Mouse (Mus musculus) c-Kit-positive CD71-positive TER-119-negative erythroid progenitor cells, embryonic 14.5 days (primary cell): ENCODE results near the gene Wdr26.

Source experiments
- DNase-seq: peaks from one replicate; pipeline ENCODE4 v3.0.0-alpha.2; 2013; ENCODE audit warnings: low read depth

Wdr26 gene

GRCm38 (mm10) chr1:181211920-181212633, at the start of gene Wdr26:
Wdr26 (minus strand) TSS chr1:181212001.
- DNase-seq = peak; percentile 71

GRCm38 (mm10) chr1:181260949-181261696, 49.3 kb upstream of the Wdr26 start:
- peak; percentile 63 for DNase-seq

- no peak for DNase-seq
These were observed 48.6 kb upstream of the Wdr26 start for GRCm38 (mm10) chr1:181260422-181260821.

- no peak for DNase-seq
These were observed 48.0 kb upstream of the Wdr26 start for GRCm38 (mm10) chr1:181259626-181260410.

GRCm38 (mm10) chr1:181259056-181259455, 47.3 kb upstream of the Wdr26 start:
- no peak for DNase-seq

- no peak for DNase-seq
These were observed 46.8 kb upstream of the Wdr26 start for GRCm38 (mm10) chr1:181258616-181259015.

- DNase-seq = no peak
These were observed 46.1 kb upstream of the Wdr26 start for GRCm38 (mm10) chr1:181257585-181258555.

GRCm38 (mm10) chr1:181256689-181257584, 45.1 kb upstream of the Wdr26 start:
- peak; percentile 92 for DNase-seq

- no peak for DNase-seq
These were observed 44.3 kb upstream of the Wdr26 start for GRCm38 (mm10) chr1:181255891-181256688.

GRCm38 (mm10) chr1:181255450-181255849, 43.6 kb upstream of the Wdr26 start:
- no peak for DNase-seq

- DNase-seq = no peak
These were observed 39.8 kb upstream of the Wdr26 start for GRCm38 (mm10) chr1:181251624-181252023.

- DNase-seq = no peak
These were observed 39.2 kb upstream of the Wdr26 start for GRCm38 (mm10) chr1:181250961-181251360.

- DNase-seq = no peak
These were observed 37.7 kb upstream of the Wdr26 start for GRCm38 (mm10) chr1:181249537-181249936.

GRCm38 (mm10) chr1:181247175-181247574, 35.4 kb upstream of the Wdr26 start:
- DNase-seq = no peak

GRCm38 (mm10) chr1:181246487-181247138, 34.8 kb upstream of the Wdr26 start:
- DNase-seq = peak; percentile 56

- peak; percentile 90 for DNase-seq
These were observed 34.0 kb upstream of the Wdr26 start for GRCm38 (mm10) chr1:181245554-181246486.

GRCm38 (mm10) chr1:181245067-181245466, 33.3 kb upstream of the Wdr26 start:
- DNase-seq = no peak

- DNase-seq = no peak
These were observed 29.4 kb upstream of the Wdr26 start for GRCm38 (mm10) chr1:181241185-181241584.
